Mouse (Mus musculus) left cerebral cortex, adult 9 months (tissue): ENCODE results near the gene Fam229b.
A peak's percentile ranks its signal among the peaks of the same experiment; 100 is the strongest.

ENCODE experiments used
- DNase-seq, 2 experiments: peaks; one replicate each; pipeline ENCODE4 v3.0.0; 2022; ENCODE audit warnings: low spot score in 2 of 2

Fam229b gene

DNA sequence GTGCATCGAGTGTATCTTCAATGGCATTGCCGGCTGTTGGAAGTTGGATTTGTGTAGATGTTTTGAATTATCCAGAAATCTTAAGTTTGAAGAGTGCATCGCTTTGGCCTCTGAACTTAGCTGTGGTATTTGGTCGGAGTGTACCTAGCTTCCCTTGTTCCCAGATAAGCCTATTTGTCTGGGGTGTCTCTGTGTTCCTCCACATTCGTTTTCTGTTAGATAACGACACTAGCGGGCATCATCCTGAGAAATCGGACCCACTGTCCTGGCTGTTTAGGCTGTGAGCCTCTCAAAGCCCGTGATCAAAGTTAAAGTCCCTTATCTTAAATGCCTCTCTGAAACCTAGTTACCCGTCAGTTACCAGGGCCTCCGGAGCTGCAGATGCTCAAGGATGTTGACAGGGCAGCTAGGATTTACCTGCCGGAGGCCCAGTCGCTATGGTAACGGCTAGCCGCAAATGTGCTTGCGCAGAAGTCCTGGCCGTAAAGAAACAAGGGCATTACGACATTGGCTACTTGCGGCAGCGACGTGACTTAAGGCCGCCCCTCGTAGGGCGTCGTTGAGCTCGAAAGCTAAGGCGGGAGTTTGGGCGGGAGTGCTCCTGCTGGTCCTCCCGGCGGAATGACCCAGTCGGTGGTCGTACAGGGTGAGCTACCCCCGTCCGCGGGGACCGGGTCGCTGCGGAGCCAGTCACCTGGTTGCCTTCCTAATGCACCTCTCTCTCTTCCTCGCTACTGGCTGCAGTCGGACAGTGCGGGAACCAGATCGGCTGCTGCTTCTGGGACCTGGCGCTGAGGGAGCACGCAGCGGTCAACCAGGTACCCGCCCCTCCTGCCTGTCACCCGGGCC, at the start of gene Fam229b, which contains the start of gene Tube1:
Gene Fam229b, minus strand, starts transcription at position 453 of the 849 bp plus-strand sequence.
Gene Tube1, plus strand, starts transcription at position 515 of the 849 bp plus-strand sequence.
- peak; percentile 88 to 95 for DNase-seq

GRCm38 (mm10) chr10:39176981-39177380, 43.3 kb upstream of the Fam229b start:
- DNase-seq: no peak

DNA sequence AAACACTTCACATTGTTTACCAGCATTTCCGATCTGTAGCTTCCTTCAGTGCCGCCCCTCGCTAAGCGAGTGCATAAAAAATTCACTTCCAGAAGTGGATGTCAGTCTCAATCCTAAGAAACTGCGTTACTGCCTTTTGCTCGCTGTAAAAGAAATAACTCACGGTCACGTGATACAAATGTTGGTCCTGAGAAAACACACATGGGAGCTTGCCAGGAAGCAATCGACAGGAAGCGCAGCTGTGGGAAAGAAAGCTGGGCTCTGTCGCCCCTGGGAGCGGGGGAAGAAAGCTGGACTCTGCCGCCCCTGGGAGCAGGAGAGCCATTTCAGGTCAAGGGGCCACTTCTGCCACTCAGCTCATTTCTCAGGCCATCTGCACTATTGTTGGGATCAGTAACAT, 39.4 kb upstream of the Fam229b start:
- no peak for DNase-seq

DNA sequence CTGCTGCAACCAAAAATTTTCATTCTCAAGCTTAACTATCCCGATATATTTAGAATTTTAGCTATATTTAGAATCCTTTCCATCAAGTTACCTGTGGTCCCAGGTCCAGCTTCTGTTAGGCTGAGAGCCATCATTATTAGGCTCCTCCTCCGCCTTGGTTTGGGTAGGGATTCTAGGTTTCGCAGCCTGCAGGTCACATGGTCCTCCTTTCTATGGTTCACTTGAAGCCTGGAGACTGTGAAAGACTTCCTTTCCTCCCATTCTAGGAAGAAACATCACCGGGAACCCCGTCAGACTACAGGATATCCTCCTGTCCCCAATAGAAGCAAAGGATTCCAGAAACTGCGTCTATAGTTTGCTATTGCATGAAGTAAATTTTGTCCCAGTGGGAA, 38.8 kb upstream of the Fam229b start:
- no peak for DNase-seq

DNA sequence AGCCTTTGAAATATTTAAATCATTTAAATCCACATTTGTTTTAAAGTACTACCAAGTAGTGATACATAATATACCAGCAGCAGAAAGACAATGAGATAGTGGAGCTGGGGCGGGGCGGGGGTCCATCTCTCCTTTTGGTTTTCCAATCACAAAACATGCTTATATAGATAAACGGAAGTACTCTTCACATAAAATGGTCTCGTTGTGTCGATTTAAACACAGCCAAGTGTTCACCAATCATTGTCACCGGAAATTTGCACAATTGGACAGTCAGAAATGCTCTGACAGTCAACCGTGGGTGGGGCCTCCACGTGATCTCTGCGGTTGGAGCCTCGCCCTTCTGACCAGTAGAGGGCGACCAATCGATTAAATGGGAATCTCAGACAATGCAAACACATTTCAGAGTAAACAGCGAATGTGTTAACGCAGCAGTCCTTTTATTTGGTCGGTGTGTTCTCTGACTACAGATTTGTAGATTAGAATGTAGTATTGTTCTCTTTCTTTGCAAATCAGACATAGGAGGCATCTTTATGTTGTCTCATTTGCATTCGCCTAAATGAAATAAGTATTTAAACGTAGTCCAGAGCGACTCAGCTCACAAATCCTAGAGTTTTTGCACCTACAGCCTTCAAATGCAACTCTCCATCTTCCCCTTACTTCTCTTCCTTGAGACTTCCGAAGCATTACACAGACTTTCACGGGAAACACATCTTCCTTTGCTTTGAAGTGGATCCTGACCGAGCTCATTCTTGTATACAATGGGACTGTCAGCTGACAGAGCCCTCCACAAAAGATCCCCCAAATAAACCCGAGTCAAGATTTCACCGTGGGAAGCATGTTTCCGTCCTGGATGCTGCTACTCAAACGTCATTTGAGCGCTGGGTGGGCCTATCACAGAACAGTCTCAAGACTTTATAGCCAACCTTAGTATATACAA, 38.2 kb upstream of the Fam229b start:
- peak; percentile 87 to 96 for DNase-seq

DNA sequence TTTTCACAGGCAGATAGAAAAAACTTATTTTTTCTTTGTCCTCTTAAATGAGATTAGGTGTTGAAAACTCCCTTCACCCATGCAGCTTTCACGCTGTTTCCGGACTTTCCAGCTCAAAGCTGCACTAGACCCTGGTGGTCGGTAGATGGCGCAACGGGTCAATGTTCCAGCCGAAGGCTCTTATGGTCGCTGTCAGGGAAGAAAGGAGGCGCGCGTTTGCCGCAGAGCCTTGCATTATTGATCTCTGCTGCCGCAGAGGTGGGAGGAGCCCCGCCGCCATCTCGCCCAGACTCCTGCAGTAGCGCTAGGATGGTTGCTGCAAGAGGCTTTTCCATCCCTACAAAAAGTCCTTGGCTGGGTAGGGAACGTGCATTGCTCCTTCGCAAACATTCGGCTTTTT, 37.4 kb upstream of the Fam229b start:
- DNase-seq: peak; percentile 84 to 95

- DNase-seq: no peak
These were observed 37.0 kb upstream of the Fam229b start for GRCm38 (mm10) chr10:39170706-39171105.

DNA sequence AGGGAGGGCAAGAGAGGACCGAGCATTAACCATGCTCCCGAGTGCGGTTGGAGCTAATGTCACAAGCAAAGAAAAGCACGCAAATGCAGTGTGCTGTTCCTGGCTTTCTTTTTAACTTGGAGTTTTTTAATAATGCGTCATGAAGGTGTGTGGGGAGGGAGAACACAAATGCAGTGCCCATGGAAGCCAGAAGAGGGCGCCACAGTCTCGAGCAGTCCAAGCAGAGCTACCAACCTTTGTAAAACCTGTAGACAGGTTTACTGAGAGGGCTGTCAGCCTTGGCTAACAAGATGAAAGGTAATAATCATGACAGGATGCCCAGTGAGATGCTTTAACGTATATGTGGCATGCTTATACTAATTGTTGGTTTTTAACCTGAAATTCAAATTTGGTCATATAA, 36.5 kb upstream of the Fam229b start:
- peak in 1 of 2 experiments; percentile 83 for DNase-seq

DNA sequence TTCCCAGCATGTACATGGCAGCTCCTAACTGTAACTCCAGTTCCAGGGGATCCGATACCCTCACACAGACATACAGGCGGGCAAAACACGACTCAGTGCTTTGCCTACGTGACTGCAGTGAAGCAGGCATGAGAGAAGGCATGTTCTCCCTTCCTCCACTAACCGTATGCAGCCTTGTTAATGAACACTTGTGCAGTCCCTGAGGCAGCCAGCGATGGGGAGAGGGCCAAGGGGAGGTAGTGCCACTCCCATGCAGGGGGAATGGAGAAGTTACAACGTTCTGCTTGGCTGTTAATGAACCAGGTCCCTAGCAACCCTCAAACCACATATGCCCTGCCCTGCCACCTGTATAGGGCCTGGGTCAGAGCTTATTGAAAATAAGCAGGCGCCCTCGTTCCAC, 35.9 kb upstream of the Fam229b start:
- no peak for DNase-seq

DNA sequence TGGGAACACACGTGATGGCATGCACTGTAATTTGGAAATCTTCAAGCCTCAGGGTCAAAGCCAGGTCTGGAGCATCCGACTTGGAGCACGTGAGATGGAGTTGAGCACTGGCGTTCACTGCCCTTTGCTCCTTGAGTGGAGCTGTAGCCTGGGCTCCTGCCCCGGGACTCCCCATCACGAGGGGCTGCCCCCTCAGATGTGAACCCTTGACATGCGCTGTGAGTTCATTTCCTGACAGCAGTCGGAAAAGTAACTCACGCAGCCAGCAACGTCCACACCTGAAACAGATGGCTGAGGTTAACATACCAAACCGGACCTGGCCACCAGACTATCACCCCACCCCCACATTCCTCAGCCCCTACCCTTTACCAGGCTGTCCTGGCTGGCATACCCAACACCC, 33.9 kb upstream of the Fam229b start:
- DNase-seq: no peak

DNA sequence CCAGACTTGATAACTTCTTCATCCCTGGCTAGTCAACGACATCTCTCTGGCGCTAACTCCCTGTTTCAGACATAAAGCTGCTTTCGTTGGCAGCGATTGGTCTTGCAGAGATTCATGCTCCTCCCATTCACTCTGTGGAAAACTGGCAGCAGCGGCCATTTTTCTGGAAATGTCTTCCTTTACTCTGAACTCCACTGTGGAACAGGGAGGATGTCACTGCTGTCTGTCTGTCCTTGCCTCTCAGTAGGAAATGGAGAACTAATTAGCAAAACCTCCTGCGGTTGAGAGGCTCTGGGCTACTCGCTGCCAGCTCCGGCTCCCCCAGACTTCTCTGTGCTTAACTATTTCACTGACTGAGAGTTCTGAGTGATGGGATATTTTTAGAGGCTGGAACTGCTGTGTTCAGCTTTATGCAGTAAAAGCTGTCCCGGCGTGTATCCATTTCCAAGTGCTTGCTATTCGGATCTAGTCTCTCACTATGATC, 32.0 kb upstream of the Fam229b start:
- DNase-seq: peak in 1 of 2 experiments; percentile 56

DNA sequence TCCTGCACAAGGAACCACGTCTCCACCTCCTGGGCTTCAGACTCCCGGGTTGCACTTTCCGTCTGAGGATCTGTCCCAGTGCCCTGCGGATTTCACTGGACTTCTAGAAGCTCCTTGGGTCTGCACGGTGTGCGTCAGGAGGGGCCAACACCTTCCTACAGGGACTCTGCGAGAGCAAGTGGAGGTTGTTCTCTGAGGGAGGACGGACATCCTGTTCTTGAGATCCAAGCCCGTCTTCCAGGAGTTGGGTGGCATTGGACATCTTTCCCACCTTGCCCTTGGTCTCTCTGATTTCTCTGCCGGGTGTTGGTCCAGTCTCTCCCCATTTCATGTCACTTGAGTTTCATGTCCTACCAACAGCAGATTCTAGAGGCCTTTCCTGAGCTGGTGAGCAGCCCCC, 30.0 kb upstream of the Fam229b start, which contains the start of gene Ccn6:
Gene Ccn6, minus strand, starts transcription at position 101 of the 400 bp plus-strand sequence.
- DNase-seq: no peak

DNA sequence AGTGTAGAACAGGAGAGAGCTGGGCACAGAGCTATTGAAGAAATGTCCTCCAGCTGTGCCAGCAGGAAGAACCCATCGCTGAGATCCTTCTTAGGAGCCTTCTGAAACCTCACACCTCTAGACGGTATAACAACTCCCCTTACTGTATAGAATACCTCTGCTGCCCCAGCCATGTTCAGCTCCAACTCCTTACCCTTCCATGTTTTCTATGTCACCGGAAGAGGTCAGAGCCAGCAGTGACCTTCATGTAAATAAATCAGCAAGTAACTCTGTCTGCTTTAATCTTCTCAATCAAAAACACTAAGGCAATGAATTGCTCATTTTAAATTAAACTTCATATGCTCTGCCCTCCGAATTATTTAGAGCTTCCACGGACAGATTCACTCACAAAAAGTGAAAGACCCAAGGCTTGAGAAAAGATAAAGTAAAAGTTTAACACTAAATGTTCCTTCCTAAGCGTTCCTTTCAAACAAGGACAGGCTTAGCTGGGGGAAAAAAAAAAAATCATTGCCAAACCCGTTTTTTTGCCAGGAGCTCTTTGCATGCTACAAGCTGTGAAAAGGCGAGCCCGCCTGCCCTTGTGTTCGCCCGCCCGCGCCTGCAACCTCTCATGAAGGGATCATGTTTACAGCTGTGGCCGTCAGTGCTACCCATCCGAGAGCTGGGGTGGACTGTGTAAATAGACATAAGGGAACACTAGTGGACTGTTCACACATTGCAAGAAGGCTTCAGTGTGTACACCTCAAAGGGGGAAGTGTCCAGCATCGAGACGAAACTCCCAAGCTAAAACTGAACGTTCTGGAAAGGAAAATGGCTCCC, 29.2 kb upstream of the Fam229b start:
- DNase-seq: no peak

- DNase-seq: no peak
These were observed 27.7 kb upstream of the Fam229b start for GRCm38 (mm10) chr10:39161406-39161805.

GRCm38 (mm10) chr10:39158306-39158705, 24.6 kb upstream of the Fam229b start:
- DNase-seq: no peak

- no peak for DNase-seq
These were observed 23.6 kb upstream of the Fam229b start for GRCm38 (mm10) chr10:39157321-39157720.

DNA sequence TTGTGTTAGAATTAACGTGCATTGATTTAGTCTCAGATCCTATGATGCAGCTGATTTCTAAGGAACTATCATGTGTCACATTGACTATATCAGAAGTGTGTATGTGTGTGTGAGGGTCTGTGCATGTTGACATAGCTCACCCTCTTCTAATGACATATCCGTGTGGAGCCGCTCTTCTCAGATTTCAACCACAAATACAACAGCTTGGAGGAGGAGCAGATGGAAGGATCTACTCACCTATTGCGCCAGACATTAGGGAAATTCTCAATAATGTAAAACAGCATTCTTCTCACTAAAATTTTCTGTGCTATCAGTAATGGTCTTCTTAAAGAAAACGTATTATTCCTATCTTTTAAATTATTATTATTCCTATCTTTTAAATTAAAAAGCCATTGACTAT, 23.0 kb upstream of the Fam229b start:
- no peak for DNase-seq

DNA sequence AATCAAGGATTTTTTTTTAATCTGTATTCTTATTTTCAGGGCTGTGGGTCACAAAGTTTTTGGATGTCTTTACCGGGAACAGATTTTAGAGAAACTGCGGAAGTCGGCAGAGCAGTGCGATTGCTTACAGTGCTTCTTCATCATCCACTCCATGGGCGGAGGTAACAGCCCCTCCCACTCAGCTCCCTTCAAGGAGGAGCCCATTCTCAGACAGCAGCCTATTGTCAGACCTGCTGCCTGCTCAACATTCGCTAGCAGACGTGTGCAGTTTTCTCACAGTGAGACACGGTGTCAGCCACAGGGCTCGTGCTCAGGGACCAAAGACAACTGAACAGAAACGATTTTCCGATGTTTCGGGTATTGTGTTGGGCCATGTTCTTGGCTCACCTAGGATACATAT, 8.5 kb upstream of the Fam229b start:
- DNase-seq: no peak

DNA sequence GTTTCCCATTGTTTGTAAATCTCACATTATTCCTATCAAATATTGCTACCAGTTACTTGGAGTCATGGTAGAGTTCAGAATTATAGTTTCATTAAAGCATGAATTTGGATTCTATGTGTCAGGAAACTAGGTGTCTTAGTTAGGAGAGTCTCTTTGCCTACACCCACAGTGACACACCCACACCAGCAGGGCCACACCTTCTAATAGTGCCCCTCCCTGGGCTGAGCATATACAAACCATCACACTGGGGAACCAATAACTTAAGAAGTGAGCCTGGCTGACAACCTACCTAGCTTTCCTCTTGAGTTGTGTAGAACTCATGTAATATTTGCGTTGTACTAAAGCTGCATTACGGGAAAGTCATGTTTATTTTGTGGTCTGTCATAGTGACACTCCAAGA, 7.7 kb upstream of the Fam229b start:
- no peak for DNase-seq

- DNase-seq: no peak
These were observed 7.1 kb upstream of the Fam229b start for GRCm38 (mm10) chr10:39140843-39141242.

GRCm38 (mm10) chr10:39138761-39139160, 5.0 kb upstream of the Fam229b start:
- DNase-seq: no peak
